Mouse (Mus musculus) stomach, embryonic 14.5 days (tissue): ENCODE data around the gene Galnt10. TPM values are rescaled to one million over a fixed set of nuclear protein-coding genes. Genes with fewer than 3 reads are reported as not detected.

Experiments
- ATAC-seq: fragments of 200-750 bp; cut with Nextera tagmentation; 2 replicates; pipeline ENCODE4 v1.8.0; 2017; ENCODE audit warnings: low read depth, moderate TSS enrichment; ENCODE audit not compliant: insufficient number of reproducible peaks, insufficient read depth, low FRiP score
- H3K27ac ChIP-seq: fragments of 300-500 bp; sonication (generic); 2 replicates; pipeline ENCODE4 v1.5.1; 2014; ENCODE audit warnings: mild to moderate bottlenecking, low read length, moderate library complexity, mixed read lengths
- H3K27me3 ChIP-seq: fragments of 300-500 bp; sonication (generic); 2 replicates; pipeline ENCODE4 v1.6.1; 2014; ENCODE audit warnings: low read length, control low read depth, mixed read lengths; ENCODE audit not compliant: control insufficient read depth, insufficient read depth
- H3K36me3 ChIP-seq: fragments of 300-500 bp; sonication (generic); 2 replicates; pipeline ENCODE4 v1.6.1; 2014; ENCODE audit warnings: mild to moderate bottlenecking, control low read depth, low read length, moderate library complexity, mixed read lengths; ENCODE audit not compliant: control insufficient read depth, insufficient read depth
- H3K4me1 ChIP-seq: fragments of 300-500 bp; sonication (generic); 2 replicates; pipeline ENCODE4 v1.6.1; 2014; ENCODE audit warnings: low read length, control low read depth, mixed read lengths; ENCODE audit not compliant: control insufficient read depth, insufficient read depth
- H3K4me2 ChIP-seq: fragments of 300-500 bp; sonication (generic); replicated peaks from 2 replicates; pipeline ENCODE4 v1.6.1; 2014; ENCODE audit warnings: low read depth, low read length, control low read depth
- H3K4me3 ChIP-seq: fragments of 300-500 bp; sonication (generic); 2 replicates; pipeline ENCODE4 v1.5.1; 2014; ENCODE audit warnings: low read depth, low read length, control low read depth
- H3K9ac ChIP-seq: fragments of 300-500 bp; sonication (generic); replicated peaks from 2 replicates; pipeline ENCODE4 v1.6.1; 2014; ENCODE audit warnings: low read depth, mild to moderate bottlenecking, control low read depth, low read length, moderate library complexity, mixed read lengths
- H3K9me3 ChIP-seq: fragments of 300-500 bp; sonication (generic); 2 replicates; pipeline ENCODE4 v1.6.1; 2016; ENCODE audit warnings: low read depth, low read length, control low read depth; ENCODE audit not compliant: control insufficient read depth
- WGBS: fragments of 180-500 bp; shearing (Covaris S2); extraction: QIAGEN DNeasy Blood & Tissue Kit; methylation state at CpG from one replicate; pipeline ENCODE4 v1.1.7; 2014; 5-methylcytosine and 5-hydroxymethylcytosine counted together
- polyA plus RNA-seq: library from polyadenylated mRNA; unstranded; fragments of >200 nt; fragmentation: Nextera tagmentation; extraction: Ambion mirVana; gene quantifications from 2 replicates; pipeline ENCODE4 v1.2.1, GENCODE M21; 2014

Gene Galnt10
- polyA plus RNA-seq = 8.4 and 11.5 TPM in 2 replicates

DNA sequence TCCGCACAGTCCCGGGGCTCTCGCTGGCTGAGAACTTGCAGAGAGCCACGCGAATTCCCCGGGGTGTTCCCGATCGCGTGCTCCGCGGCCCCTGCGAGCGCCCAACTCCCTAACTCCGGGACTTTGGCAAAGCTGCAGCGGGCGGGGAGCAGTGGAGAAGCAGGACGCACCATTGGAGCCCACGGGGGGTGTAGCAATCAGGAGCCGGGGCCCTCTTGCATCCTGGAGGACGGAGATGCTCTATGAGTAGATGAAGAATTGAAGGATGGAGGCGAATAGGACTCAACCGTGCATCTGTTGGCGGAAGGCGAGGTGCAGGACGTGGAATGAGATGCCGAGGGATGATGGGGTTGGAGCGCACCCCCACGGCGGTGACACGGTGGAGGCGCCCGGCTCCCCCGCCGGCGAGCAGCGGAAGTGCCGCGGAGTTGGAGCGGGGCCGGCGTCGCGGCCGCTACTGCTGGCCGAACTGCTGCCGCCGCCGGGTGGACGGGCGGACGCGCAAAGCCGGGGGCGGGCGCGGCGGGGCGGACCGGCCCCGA, at the start of gene Galnt10:
Gene Galnt10 (plus strand): TSS at position 425 of the 542 bp plus-strand sequence.
- peak within 1 kb of the TSS; percentile 97 for H3K4me2 ChIP-seq
- no peaks in the 10 kb centered on the region for H3K36me3 ChIP-seq
- H3K27me3 ChIP-seq = no peaks in the 10 kb centered on the region
- peaks cover 9% of the 10 kb centered on the region; the same call in 1 of the 2 replicates for H3K4me1 ChIP-seq
- H3K9ac ChIP-seq = peak within 1 kb of the TSS; percentile 56
- peak within 1 kb of the TSS; percentile 57 for H3K4me3 ChIP-seq
- peak within 1 kb of the TSS; percentile 64 for H3K27ac ChIP-seq
- no peaks in the 10 kb centered on the region for H3K9me3 ChIP-seq
- under 1% methylated on average over 60 of the region's 60 CpGs for WGBS
- ATAC-seq = peak; percentile 88

DNA sequence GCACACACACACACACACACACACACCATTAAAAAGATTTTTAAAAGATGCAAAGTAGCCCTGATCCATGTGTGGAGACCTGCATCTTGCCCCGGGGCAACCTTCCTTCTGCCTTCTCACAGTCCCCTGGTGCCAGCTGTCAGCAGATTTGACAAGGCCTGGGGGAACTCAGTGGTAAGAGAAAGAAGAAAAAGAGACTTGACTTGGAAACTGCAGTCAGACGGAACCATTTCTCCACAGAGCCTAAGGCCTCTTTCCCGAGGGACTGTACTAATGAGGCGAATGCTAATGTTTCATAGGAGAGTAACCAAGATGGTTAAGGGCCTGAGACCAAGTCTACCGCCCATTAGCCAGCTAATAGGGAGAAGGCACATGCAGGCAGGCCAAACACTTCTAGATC, 49.3 kb upstream of the Galnt10 start:
- Histone ChIP-seq H3K27me3 (no peaks in the 10 kb centered on the region), H3K9me3 (no peaks in the 10 kb centered on the region), H3K9ac (no peak overlapping the region), H3K27ac (no peak overlapping the region), H3K4me2 (no peak overlapping the region), H3K4me1 (no peaks in the 10 kb centered on the region), H3K4me3 (no peak overlapping the region), H3K36me3 (no peaks in the 10 kb centered on the region)
- no peak for ATAC-seq
- WGBS = 86% methylated on average over 5 of the region's 5 CpGs

DNA sequence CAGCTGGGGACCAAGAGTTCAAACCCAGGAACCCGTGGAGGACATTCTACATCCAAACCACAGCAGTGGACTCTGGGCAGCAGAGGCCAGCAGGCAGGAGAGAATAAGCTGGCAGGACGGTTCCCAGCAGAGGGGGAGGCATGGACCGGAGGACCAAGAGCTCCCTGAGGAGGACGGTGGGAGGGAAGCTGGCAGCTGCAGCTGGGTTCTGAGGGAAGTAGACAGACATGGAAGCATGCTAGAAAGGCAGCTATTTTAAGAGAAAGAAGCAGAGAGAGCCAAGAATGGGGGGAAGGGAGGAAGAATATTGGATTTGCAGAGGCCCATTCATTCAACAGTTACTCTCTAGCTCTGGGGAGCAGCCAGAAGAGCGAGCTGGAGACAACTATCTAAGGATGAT, 47.1 kb upstream of the Galnt10 start:
- Histone ChIP-seq H3K36me3 (no peaks in the 10 kb centered on the region), H3K4me3 (no peak overlapping the region), H3K27ac (no peak overlapping the region), H3K9me3 (no peaks in the 10 kb centered on the region), H3K4me2 (no peak overlapping the region), H3K9ac (no peak overlapping the region), H3K27me3 (no peaks in the 10 kb centered on the region), H3K4me1 (no peaks in the 10 kb centered on the region)
- WGBS = 60% methylated on average over 5 of the region's 5 CpGs
- ATAC-seq = no peak

- ATAC-seq = no peak
Observed at GRCm38 (mm10) chr11:57599304-57599703, 45.9 kb upstream of the Galnt10 start.

GRCm38 (mm10) chr11:57600113-57600512, 45.1 kb upstream of the Galnt10 start:
- Histone ChIP-seq H3K36me3 (no peaks in the 10 kb centered on the region), H3K4me3 (no peak overlapping the region), H3K9ac (no peak overlapping the region), H3K4me2 (no peak overlapping the region), H3K27me3 (no peaks in the 10 kb centered on the region), H3K9me3 (no peaks in the 10 kb centered on the region), H3K4me1 (no peaks in the 10 kb centered on the region), H3K27ac (no peak overlapping the region)
- 41% methylated on average over 8 of the region's 8 CpGs for WGBS
- ATAC-seq = no peak

More at GRCm38 (mm10) chr11:57599304-57599703, 45.9 kb upstream of the Galnt10 start:
- H3K36me3 ChIP-seq = no peaks in the 10 kb centered on the region
- no peak overlapping the region for H3K27ac ChIP-seq
- H3K9me3 ChIP-seq = no peaks in the 10 kb centered on the region
- no peaks in the 10 kb centered on the region for H3K4me1 ChIP-seq
- H3K27me3 ChIP-seq = no peaks in the 10 kb centered on the region
- H3K4me3 ChIP-seq = no peak overlapping the region
- H3K9ac ChIP-seq = no peak overlapping the region
- no peak overlapping the region for H3K4me2 ChIP-seq
- WGBS = 69% methylated on average over 6 of the region's 6 CpGs

- Histone ChIP-seq H3K36me3 (no peaks in the 10 kb centered on the region), H3K4me2 (no peak overlapping the region), H3K4me3 (no peak overlapping the region), H3K9me3 (no peaks in the 10 kb centered on the region), H3K4me1 (no peaks in the 10 kb centered on the region), H3K27me3 (no peaks in the 10 kb centered on the region), H3K9ac (no peak overlapping the region), H3K27ac (no peak overlapping the region)
- ATAC-seq = 0 out of 2 replicates have a peak, but pooled peaks have one; percentile 35
- WGBS = 20% methylated on average over 4 of the region's 4 CpGs
Observed at GRCm38 (mm10) chr11:57600621-57601121, 44.6 kb upstream of the Galnt10 start.

DNA sequence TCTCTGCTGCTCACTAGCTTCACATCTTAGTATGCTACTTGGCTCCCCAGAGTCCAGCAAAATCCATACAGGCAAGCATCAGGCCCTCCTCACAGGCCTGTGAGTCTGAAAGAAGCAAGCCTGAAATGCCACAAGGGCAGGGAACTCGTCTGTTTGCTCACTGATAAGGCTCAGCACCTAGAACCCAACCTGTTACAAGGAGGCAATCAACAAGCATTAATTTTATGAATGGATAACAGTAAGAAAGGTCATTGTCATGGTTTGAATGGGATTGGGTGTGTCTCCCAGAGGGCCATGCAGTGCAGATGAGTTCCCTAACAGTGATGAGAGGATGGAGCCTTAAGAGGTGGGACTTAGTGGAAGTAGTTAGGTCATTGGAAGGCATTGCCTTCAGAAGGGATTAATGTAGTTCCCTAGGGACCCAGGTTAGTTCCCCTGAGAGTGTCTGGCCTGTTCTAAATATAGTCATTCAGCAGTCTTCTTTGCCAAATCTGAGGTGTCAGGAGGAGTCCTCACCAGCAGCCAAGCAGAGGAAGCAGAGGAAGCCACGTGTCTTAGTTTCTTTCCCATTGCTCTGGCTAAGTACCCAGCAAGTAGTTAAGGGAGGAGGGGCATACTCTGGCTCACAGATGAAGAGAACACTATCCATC, 43.3 kb upstream of the Galnt10 start:
- WGBS = 61% methylated on average over 2 of the region's 2 CpGs
- H3K9me3 ChIP-seq = no peaks in the 10 kb centered on the region
- H3K27me3 ChIP-seq = no peaks in the 10 kb centered on the region
- no peak overlapping the region for H3K4me3 ChIP-seq
- no peak for ATAC-seq
- H3K36me3 ChIP-seq = no peaks in the 10 kb centered on the region
- H3K27ac ChIP-seq = no peak overlapping the region
- no peak overlapping the region for H3K9ac ChIP-seq
- H3K4me1 ChIP-seq = no peaks in the 10 kb centered on the region
- no peak overlapping the region for H3K4me2 ChIP-seq

DNA sequence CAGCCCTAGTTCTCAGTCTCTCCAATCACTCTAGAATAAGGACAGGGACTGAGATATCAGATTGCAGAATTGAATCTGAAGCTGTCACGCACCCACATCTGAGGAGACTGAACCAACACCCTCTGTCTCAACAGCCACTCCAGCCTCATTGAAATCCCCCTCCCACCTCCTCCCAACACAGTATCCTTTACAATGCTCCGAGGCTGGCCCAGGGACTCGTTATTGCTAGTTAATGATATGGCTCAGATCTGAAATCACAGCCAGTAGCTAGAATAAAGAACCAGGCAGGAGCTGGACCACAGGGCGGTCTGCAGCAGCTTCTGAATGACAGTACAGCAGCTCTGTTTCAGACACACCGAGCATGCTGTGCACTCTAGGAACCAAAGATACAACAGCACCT, 40.2 kb upstream of the Galnt10 start:
- Histone ChIP-seq H3K36me3 (no peaks in the 10 kb centered on the region), H3K9ac (no peak overlapping the region), H3K4me3 (no peak overlapping the region), H3K4me2 (no peak overlapping the region), H3K4me1 (no peaks in the 10 kb centered on the region), H3K27me3 (no peaks in the 10 kb centered on the region), H3K9me3 (no peaks in the 10 kb centered on the region), H3K27ac (no peak overlapping the region)
- no peak for ATAC-seq
- 61% methylated on average over 5 of the region's 5 CpGs for WGBS
